Mouse (Mus musculus) brain, embryonic 14.5 days (tissue): ENCODE results near the gene Blm.

Experiments
- CTCF ChIP-seq: fragments of 200-500 bp; IDR thresholded peaks from 2 replicates; pipeline ENCODE4 v1.5.1; 2012; ENCODE audit warnings: inconsistent platforms, mild to moderate bottlenecking, moderate library complexity, borderline replicate concordance; ENCODE audit not compliant: insufficient read depth, insufficient read length; ENCODE audit errors: extremely low read depth
- POLR2A ChIP-seq: fragments of 200-500 bp; IDR thresholded peaks from 2 replicates; pipeline ENCODE4 v1.6.1; 2012; ENCODE audit warnings: mild to moderate bottlenecking, inconsistent platforms, borderline replicate concordance; ENCODE audit not compliant: poor library complexity, insufficient read depth, insufficient read length, severe bottlenecking; ENCODE audit errors: extremely low read depth

DNA sequence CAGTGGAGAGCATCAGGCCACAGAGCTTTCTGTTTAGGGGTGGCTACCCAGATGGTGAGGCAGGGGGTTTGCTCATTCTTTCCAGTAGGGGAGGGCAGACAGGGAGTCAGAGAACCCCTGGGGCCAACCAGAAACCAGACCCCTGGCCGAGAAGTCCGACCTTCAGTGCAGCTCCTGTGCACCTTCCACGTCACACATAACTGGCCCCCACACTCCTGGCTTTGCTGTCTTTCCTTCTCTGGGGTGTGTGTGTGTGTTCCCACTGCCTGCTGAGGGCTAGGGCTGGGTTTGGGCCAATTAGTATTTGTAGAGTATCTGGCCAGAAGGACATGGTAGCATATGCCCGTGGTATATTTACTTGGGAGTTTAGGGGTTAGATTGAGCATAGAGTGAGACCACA lies 84.6 kb downstream of the Blm start:
- TF ChIP-seq CTCF (no peak), POLR2A (no peak)
